Mouse (Mus musculus) layer of hippocampus, adult 8-10 months (tissue): ENCODE results near the gene Ncor1. TPM values are rescaled to one million over a fixed set of nuclear protein-coding genes. Genes with fewer than 3 reads are reported as not detected.
"Not testable (repeated sequence)": the region's sequence is repeated elsewhere in the genome, so short reads cannot be mapped to it uniquely, and the experiment has no call there.

Source experiments
- DNase-seq, 2 experiments: peaks; one replicate each; pipeline ENCODE4 v3.0.0; 2022; ENCODE audit warnings: low spot score in 2 of 2
- total RNA-seq, 4 experiments: library from RNA; stranded (reverse); gene quantifications; 2 replicates each; pipeline ENCODE4 v1.2.4; 2022

Ncor1 gene
- total RNA-seq: 100 to 1,000 TPM; 269 to 325 (median 294) TPM

GRCm38 (mm10) chr11:62458276-62458724 is at the start of gene Ncor1, which contains the start of gene Pigl:
Gene Ncor1 (minus strand): TSS chr11:62458541.
Gene Pigl (plus strand): TSS chr11:62458460.
- peak; percentile 78 to 87 for DNase-seq

- DNase-seq: no peak
Measured at GRCm38 (mm10) chr11:62507683-62508082, 49.3 kb upstream of the Ncor1 start.

- DNase-seq: no peak
Measured at GRCm38 (mm10) chr11:62500529-62500928, 42.2 kb upstream of the Ncor1 start.

- DNase-seq: no peak
Measured at GRCm38 (mm10) chr11:62498802-62499201, 40.5 kb upstream of the Ncor1 start.

- DNase-seq: no peak
Measured at GRCm38 (mm10) chr11:62497181-62497580, 38.8 kb upstream of the Ncor1 start.

GRCm38 (mm10) chr11:62496151-62496715 is 37.9 kb upstream of the Ncor1 start:
- no peak for DNase-seq

- no peak for DNase-seq
Measured at GRCm38 (mm10) chr11:62495276-62495801, 37.0 kb upstream of the Ncor1 start.

GRCm38 (mm10) chr11:62494754-62495275 is 36.5 kb upstream of the Ncor1 start:
- DNase-seq: peak; percentile 25 to 52

GRCm38 (mm10) chr11:62493701-62494100 is 35.4 kb upstream of the Ncor1 start:
- DNase-seq: no peak

GRCm38 (mm10) chr11:62487540-62488350 is 29.4 kb upstream of the Ncor1 start:
- DNase-seq: no peak

- no peak for DNase-seq
Measured at GRCm38 (mm10) chr11:62486949-62487348, 28.6 kb upstream of the Ncor1 start.

- DNase-seq: no peak
Measured at GRCm38 (mm10) chr11:62479581-62479980, 21.2 kb upstream of the Ncor1 start.

- DNase-seq: no peak
Measured at GRCm38 (mm10) chr11:62478931-62479330, 20.6 kb upstream of the Ncor1 start.

GRCm38 (mm10) chr11:62476156-62476555 is 17.8 kb upstream of the Ncor1 start:
- DNase-seq: no peak

- no peak for DNase-seq
Measured at GRCm38 (mm10) chr11:62473516-62473915, 15.2 kb upstream of the Ncor1 start.

- no peak for DNase-seq
Measured at GRCm38 (mm10) chr11:62470451-62470850, 12.1 kb upstream of the Ncor1 start.

- DNase-seq: not testable (repeated sequence)
Measured at GRCm38 (mm10) chr11:62467289-62467688, 8.9 kb upstream of the Ncor1 start.

GRCm38 (mm10) chr11:62466546-62466945 is 8.2 kb upstream of the Ncor1 start:
- DNase-seq: no peak

GRCm38 (mm10) chr11:62465849-62466248 is 7.5 kb upstream of the Ncor1 start:
- DNase-seq: no peak

GRCm38 (mm10) chr11:62464696-62465095 is 6.4 kb upstream of the Ncor1 start:
- no peak for DNase-seq

GRCm38 (mm10) chr11:62463225-62463915 is 5.0 kb upstream of the Ncor1 start:
- DNase-seq: no peak

- not testable (repeated sequence) for DNase-seq
Measured at GRCm38 (mm10) chr11:62462529-62462928, 4.2 kb upstream of the Ncor1 start.
